Mouse (Mus musculus) spleen, adult 2 months (tissue): ENCODE results near the gene Aebp1.

Source experiments
- CTCF ChIP-seq: fragments of 200-500 bp; IDR thresholded peaks from 2 replicates; pipeline ENCODE4 v1.5.1; 2011; ENCODE audit warnings: mild to moderate bottlenecking, inconsistent platforms; ENCODE audit not compliant: insufficient read depth, insufficient read length, insufficient replicate concordance; ENCODE audit errors: extremely low read depth
- POLR2A ChIP-seq: fragments of 200-500 bp; IDR thresholded peaks from 2 replicates; pipeline ENCODE4 v1.6.1; 2011; ENCODE audit warnings: low read depth, low read length, inconsistent platforms

- TF ChIP-seq CTCF = no peak
- TF ChIP-seq POLR2A = no peak
These were observed 36.3 kb upstream of the Aebp1 start for GRCm38 (mm10) chr11:5825432-5825831.
